Mouse (Mus musculus) midbrain, embryonic 14.5 days (tissue): Measurements from ENCODE around the gene Sectm1a. TPM values are rescaled to one million over a fixed set of nuclear protein-coding genes. Genes with fewer than 3 reads are reported as not detected.

Experiments
- ATAC-seq: fragments of 200-750 bp; cut with Nextera tagmentation; 2 replicates; pipeline ENCODE4 v1.8.0; 2017; ENCODE audit warnings: moderate number of reproducible peaks, moderate library complexity; ENCODE audit not compliant: low FRiP score, low TSS enrichment
- DNase-seq: peaks from one replicate; pipeline ENCODE4 v3.0.0-alpha.2; 2015
- H3K27ac ChIP-seq: fragments of 300-500 bp; sonication (generic); replicated peaks from 2 replicates; pipeline ENCODE4 v1.5.1; 2014; ENCODE audit warnings: mild to moderate bottlenecking, low read depth, low read length, moderate library complexity
- H3K27me3 ChIP-seq: fragments of 300-500 bp; sonication (generic); 2 replicates; pipeline ENCODE4 v1.6.1; 2014; ENCODE audit warnings: low read length, control low read depth, mixed read lengths; ENCODE audit not compliant: control insufficient read depth, insufficient read depth
- H3K36me3 ChIP-seq: fragments of 300-500 bp; sonication (generic); 2 replicates; pipeline ENCODE4 v1.6.1; 2014; ENCODE audit warnings: low read length, control low read depth; ENCODE audit not compliant: control insufficient read depth, insufficient read depth
- H3K4me1 ChIP-seq: fragments of 300-500 bp; sonication (generic); 2 replicates; pipeline ENCODE4 v1.6.1; 2014; ENCODE audit warnings: mild to moderate bottlenecking, antibody characterized with exemption, low read length, control low read depth; ENCODE audit not compliant: control insufficient read depth, insufficient read depth
- H3K4me2 ChIP-seq: fragments of 300-500 bp; sonication (generic); 2 replicates; pipeline ENCODE4 v1.6.1; 2014; ENCODE audit warnings: mild to moderate bottlenecking, low read length, moderate library complexity
- H3K4me3 ChIP-seq: fragments of 300-500 bp; sonication (generic); replicated peaks from 2 replicates; pipeline ENCODE4 v1.5.1; 2014; ENCODE audit warnings: low read depth, low read length
- H3K9ac ChIP-seq: fragments of 300-500 bp; sonication (generic); replicated peaks from 2 replicates; pipeline ENCODE4 v1.6.1; 2014; ENCODE audit warnings: mild to moderate bottlenecking, low read length, moderate library complexity
- H3K9me3 ChIP-seq: fragments of 300-500 bp; sonication (generic); 2 replicates; pipeline ENCODE4 v1.6.1; 2016; ENCODE audit warnings: low read length, control low read depth, mixed read lengths; ENCODE audit not compliant: control insufficient read depth
- WGBS: fragments of 180-500 bp; shearing (Covaris S2); extraction: QIAGEN DNeasy Blood & Tissue Kit; methylation state at CpG from one replicate; pipeline ENCODE4 v1.1.7; 2014; 5-methylcytosine and 5-hydroxymethylcytosine counted together
- polyA plus RNA-seq: library from polyadenylated mRNA; unstranded; fragments of >200 nt; fragmentation: Nextera tagmentation; extraction: Ambion mirVana; gene quantifications from 2 replicates; pipeline ENCODE4 v1.2.1, GENCODE M21; 2014

Gene Sectm1a
- polyA plus RNA-seq = not detected in 2 replicates

- Histone ChIP-seq H3K4me1 (no peaks in the 10 kb centered on the region), H3K9ac (no peak within 1 kb of the TSS), H3K4me3 (no peak within 1 kb of the TSS), H3K27me3 (no peaks in the 10 kb centered on the region), H3K4me2 (no peak within 1 kb of the TSS), H3K9me3 (no peaks in the 10 kb centered on the region), H3K27ac (no peak within 1 kb of the TSS), H3K36me3 (no peaks in the 10 kb centered on the region)
- DNase-seq (no peak), ATAC-seq (no peak)
- 73% methylated on average over 3 of the region's 3 CpGs for WGBS
These were observed at the start of gene Sectm1a for GRCm38 (mm10) chr11:121081120-121081519. Gene Sectm1a, minus strand, starts transcription at chr11:121081220.

- WGBS = 79% methylated on average over 1 of the region's 1 CpGs
- Histone ChIP-seq H3K9ac (no peak overlapping the region), H3K27me3 (no peaks in the 10 kb centered on the region), H3K4me2 (no peak overlapping the region), H3K9me3 (no peaks in the 10 kb centered on the region), H3K36me3 (no peaks in the 10 kb centered on the region), H3K4me3 (no peak overlapping the region), H3K4me1 (no peaks in the 10 kb centered on the region), H3K27ac (no peak overlapping the region)
- ATAC-seq = no peak
- DNase-seq = no peak
These were observed 48.6 kb upstream of the Sectm1a start for GRCm38 (mm10) chr11:121129616-121130015.

GRCm38 (mm10) chr11:121127441-121127840 is 46.4 kb upstream of the Sectm1a start:
- Histone ChIP-seq H3K27me3 (no peaks in the 10 kb centered on the region), H3K9me3 (no peaks in the 10 kb centered on the region), H3K27ac (no peak overlapping the region), H3K4me2 (no peak overlapping the region), H3K36me3 (no peaks in the 10 kb centered on the region), H3K4me1 (no peaks in the 10 kb centered on the region), H3K4me3 (no peak overlapping the region), H3K9ac (no peak overlapping the region)
- ATAC-seq = no peak
- WGBS = 94% methylated on average over 3 of the region's 3 CpGs
- no peak for DNase-seq

DNA sequence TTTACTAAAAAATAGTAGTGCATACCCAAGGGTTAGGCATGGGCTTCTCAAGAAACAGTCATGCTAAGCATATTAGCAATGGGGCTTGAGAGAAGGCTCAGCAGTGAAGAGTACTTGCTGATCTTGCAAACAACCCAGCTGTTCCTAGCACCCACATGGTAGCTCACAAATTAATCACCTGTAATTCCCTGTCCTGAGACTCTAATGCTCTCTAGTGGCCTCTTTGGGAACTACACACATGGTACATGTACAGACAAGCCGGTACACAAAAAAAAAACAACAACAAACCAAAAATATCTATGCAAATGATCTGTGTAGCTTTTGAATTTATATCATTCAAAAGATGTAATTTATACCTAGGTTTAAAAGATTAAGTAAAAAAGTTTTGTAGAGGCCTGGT is 45.4 kb upstream of the Sectm1a start:
- Histone ChIP-seq H3K9ac (no peak overlapping the region), H3K9me3 (no peaks in the 10 kb centered on the region), H3K4me2 (no peak overlapping the region), H3K27ac (no peak overlapping the region), H3K36me3 (no peaks in the 10 kb centered on the region), H3K4me3 (no peak overlapping the region), H3K4me1 (no peaks in the 10 kb centered on the region), H3K27me3 (no peaks in the 10 kb centered on the region)
- no peak for DNase-seq
- no peak for ATAC-seq
- 84% methylated on average over 1 of the region's 1 CpGs for WGBS

- 89% methylated on average over 3 of the region's 3 CpGs for WGBS
- DNase-seq (no peak), ATAC-seq (no peak)
- H3K9ac ChIP-seq = no peak overlapping the region
- no peak overlapping the region for H3K4me3 ChIP-seq
- no peak overlapping the region for H3K27ac ChIP-seq
- no peaks in the 10 kb centered on the region for H3K9me3 ChIP-seq
- H3K4me2 ChIP-seq = no peak overlapping the region
- H3K27me3 ChIP-seq = no peaks in the 10 kb centered on the region
- H3K36me3 ChIP-seq = no peaks in the 10 kb centered on the region
- no peaks in the 10 kb centered on the region for H3K4me1 ChIP-seq
These were observed 44.6 kb upstream of the Sectm1a start for GRCm38 (mm10) chr11:121125522-121126172.

DNA sequence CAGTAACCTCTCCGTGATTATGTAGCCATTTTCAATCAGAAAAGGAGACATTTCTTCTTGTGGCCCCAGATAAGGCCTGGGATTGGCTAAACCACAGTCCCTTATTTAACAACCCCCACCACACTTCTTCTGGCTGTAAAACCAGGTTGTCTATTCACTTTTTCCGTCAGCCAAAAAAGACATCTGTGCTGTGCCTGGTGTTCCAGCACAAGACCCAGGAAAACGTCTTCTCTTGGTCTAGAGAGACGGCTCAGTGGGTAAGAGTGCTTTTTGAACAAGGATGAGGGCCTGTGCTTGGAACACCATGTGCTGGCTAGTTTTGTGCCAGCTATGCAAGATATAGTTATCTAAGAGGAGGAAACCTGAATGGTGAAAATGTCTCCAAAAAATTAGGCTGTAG is 42.4 kb upstream of the Sectm1a start:
- no peaks in the 10 kb centered on the region for H3K9me3 ChIP-seq
- ATAC-seq = no peak
- no peaks in the 10 kb centered on the region for H3K36me3 ChIP-seq
- H3K27ac ChIP-seq = no peak overlapping the region
- H3K9ac ChIP-seq = no peak overlapping the region
- H3K4me3 ChIP-seq = no peak overlapping the region
- no peak overlapping the region for H3K4me2 ChIP-seq
- no peak for DNase-seq
- WGBS = 91% methylated on average over 4 of the region's 4 CpGs
- H3K4me1 ChIP-seq = no peaks in the 10 kb centered on the region
- no peaks in the 10 kb centered on the region for H3K27me3 ChIP-seq

GRCm38 (mm10) chr11:121122024-121122670 is 41.1 kb upstream of the Sectm1a start:
- 78% methylated on average over 2 of the region's 2 CpGs for WGBS
- no peak for ATAC-seq

GRCm38 (mm10) chr11:121121151-121121550 is 40.1 kb upstream of the Sectm1a start:
- H3K27ac ChIP-seq = no peak overlapping the region
- no peaks in the 10 kb centered on the region for H3K9me3 ChIP-seq
- 93% methylated on average over 3 of the region's 3 CpGs for WGBS
- DNase-seq (no peak), ATAC-seq (no peak)
- no peak overlapping the region for H3K9ac ChIP-seq
- H3K4me2 ChIP-seq = no peak overlapping the region
- no peaks in the 10 kb centered on the region for H3K4me1 ChIP-seq
- H3K4me3 ChIP-seq = no peak overlapping the region
- H3K27me3 ChIP-seq = no peaks in the 10 kb centered on the region
- H3K36me3 ChIP-seq = no peaks in the 10 kb centered on the region

More at GRCm38 (mm10) chr11:121122024-121122670, 41.1 kb upstream of the Sectm1a start:
- Histone ChIP-seq H3K4me1 (no peaks in the 10 kb centered on the region), H3K9me3 (no peaks in the 10 kb centered on the region), H3K36me3 (no peaks in the 10 kb centered on the region), H3K9ac (no peak overlapping the region), H3K4me2 (no peak overlapping the region), H3K4me3 (no peak overlapping the region), H3K27me3 (no peaks in the 10 kb centered on the region), H3K27ac (no peak overlapping the region)
- DNase-seq = no peak

GRCm38 (mm10) chr11:121118577-121118976 is 37.6 kb upstream of the Sectm1a start, which contains the start of gene Tex19.2:
Gene Tex19.2, minus strand, starts transcription at chr11:121118677.
- WGBS = 68% methylated on average over 3 of the region's 3 CpGs
- H3K9me3 ChIP-seq = no peaks in the 10 kb centered on the region

More at GRCm38 (mm10) chr11:121118577-121118976, 37.6 kb upstream of the Sectm1a start, which contains the start of gene Tex19.2:
- DNase-seq = no peak
- H3K27me3 ChIP-seq = no peaks in the 10 kb centered on the region
- no peak within 1 kb of the TSS for H3K9ac ChIP-seq
- H3K4me2 ChIP-seq = no peak within 1 kb of the TSS
- ATAC-seq = no peak
- no peaks in the 10 kb centered on the region for H3K36me3 ChIP-seq
- H3K27ac ChIP-seq = no peak within 1 kb of the TSS
- no peaks in the 10 kb centered on the region for H3K4me1 ChIP-seq
- no peak within 1 kb of the TSS for H3K4me3 ChIP-seq
